Mouse (Mus musculus) lung, postnatal 0 days (tissue): ENCODE data around the gene Avl9.

Experiments
- CTCF ChIP-seq: IDR thresholded peaks from 2 replicates; pipeline ENCODE4 v1.5.1; 2016; ENCODE audit warnings: antibody characterized with exemption, mild to moderate bottlenecking
- EP300 ChIP-seq: IDR thresholded peaks from 2 replicates; pipeline ENCODE4 v1.6.1; 2016; ENCODE audit warnings: antibody characterized with exemption, mild to moderate bottlenecking, control low read depth

DNA sequence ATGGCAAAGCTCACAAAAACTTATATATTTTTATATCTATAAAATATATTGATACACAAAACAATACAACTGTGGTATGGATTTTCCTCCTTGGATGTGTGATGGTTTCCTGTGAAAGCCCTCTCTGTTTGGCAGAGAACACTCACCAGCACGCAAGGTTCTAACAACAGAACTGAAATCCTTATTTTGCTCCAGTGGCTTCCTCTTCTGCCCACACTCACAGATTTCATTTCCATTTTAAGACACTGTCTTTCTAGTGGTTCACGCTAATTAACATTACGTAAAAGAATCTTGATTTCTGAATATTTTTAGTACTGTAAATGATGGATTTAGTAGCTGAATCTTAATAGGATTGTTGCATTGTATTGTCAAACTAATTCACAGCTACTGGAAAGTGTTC is 26.5 kb upstream of the Avl9 start:
- TF ChIP-seq EP300 (no peak), CTCF (no peak)
